Mouse (Mus musculus) subcutaneous adipose tissue, adult 2 months (tissue): ENCODE measurements around the gene Bzw1. TPM values are rescaled to one million over a fixed set of nuclear protein-coding genes. Genes with fewer than 3 reads are reported as not detected.

ENCODE experiments used
- polyA plus RNA-seq: library from polyadenylated mRNA; depleted of rRNA; stranded (reverse); fragments of >200 nt; gene quantifications from 2 replicates; pipeline ENCODE4 v1.2.3, GENCODE M21; 2012; ENCODE audit warnings: low replicate concordance; rRNA removed

Gene Bzw1
- 34.3 and 43.2 TPM in 2 replicates for polyA plus RNA-seq

DNA sequence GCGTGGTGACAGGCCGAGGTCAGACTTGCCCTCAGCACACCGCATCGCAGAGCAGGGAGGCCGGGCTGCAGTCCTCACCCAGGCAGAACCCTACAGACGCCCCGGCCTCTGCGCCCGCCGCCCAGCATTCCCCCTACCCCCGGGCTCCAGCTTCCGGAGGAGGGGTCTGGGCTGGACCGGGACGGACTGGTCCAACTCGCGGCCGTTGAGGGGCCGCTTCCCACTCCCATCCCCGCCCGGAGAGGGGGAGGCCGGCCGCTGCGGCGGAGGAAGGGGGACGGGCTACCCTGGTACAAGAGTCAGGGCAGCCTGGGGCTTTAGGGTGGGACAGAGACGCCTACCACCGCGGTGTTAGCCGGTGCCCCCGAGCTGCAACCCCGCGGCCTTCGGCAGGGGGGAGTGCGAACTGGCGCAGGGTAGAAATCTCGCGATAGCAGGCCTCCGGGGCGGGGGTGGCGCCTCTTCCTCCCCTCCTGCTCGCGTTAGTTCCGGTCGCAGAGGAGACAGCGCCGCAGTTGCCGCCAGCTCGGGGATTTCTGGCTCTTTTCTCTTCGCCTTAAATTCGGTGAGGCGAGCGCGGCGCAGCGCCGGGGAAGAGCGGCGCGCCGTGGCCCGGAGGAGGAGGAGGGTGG, at the start of gene Bzw1:
Bzw1 (plus strand) TSS at position 247 of the 632 bp plus-strand sequence.

DNA sequence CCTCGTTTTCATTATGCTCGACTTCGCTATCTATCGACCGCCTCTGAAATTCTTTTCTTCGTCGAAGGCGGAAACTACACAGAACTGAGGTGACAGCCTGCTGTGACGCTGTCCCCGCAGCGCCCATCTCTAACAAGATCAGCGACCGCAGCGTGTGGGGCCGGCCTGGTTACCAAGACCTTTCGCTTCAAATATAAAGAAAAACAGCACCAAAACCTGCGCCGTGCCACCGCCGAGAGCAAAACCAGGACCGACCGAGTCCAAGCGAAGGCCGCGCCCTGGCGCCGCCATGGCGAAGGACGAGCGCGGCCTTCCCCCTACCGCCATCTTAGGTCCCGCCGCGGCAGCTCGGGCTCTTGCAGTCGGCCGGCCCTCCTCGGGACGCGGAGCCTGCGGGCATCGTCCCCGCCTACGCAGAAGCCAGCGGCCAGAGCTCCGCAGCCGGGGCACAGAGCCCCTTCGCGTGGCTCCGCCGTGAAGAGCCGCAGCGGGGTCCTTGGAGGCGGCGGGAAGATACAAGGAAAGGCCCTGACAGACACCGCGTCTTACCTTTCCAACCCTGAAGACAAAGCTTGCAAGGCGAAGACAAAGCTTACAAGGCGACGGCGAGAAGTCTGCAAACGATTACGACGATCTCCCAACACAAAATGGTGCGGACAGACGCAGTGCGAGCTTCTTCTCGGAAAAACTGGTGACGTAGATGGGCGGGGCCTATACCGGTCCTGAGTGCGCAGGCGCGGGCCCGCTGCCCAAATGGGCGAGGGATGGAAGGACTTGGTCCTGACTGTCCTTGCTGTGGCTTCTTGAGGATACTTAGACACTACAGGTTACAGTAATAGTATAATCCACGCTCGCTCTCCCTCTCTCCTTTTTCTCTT, 30.9 kb downstream of the Bzw1 start, which contains the start of gene Clk1:
Clk1 (minus strand) TSS at position 696 of the 878 bp plus-strand sequence.

DNA sequence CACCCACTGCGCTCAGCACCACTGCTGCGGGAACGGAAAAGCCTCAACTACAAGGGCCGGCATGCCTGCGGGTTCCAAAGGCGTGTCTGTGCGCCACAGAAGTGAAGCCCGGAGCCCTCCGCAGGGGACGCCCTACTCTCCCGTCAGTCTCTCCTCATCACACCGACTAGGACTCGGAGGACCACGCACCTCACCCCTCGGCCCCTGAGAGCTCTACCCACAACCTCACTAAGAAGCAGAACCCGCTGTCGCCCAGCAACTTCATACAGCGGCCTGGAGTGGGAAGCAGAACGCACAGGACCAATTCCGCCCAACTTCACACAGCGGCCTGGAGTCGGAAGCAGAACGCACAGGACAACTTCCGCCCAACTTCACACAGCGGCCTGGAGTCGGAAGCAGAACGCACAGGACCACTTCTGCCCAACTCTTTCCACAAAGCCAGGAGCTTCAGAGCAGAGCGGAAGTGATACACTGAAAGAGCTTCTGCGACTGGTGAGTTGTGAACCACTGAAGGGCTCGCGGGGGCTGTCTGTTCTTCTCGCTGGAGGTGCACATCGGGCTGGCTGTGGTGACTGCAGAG, 52.5 kb downstream of the Bzw1 start, which contains the start of the genes Nif3l1 and Ppil3:
Nif3l1 (plus strand) TSS at position 9 of the 580 bp plus-strand sequence.
Ppil3 (minus strand) TSS at position 344 of the 580 bp plus-strand sequence.

Other genes starting within 250 kb of the Bzw1 start
- 0.26 TPM in 1 of 2 replicates, not detected in the other for gene Aox4, start 182.5 kb upstream of the Bzw1 start, polyA plus RNA-seq
- 0.03 TPM in 1 of 2 replicates, not detected in the other for gene Aox2, start 114.6 kb upstream of the Bzw1 start, polyA plus RNA-seq
- gene Clk1, start 31.2 kb downstream of the Bzw1 start, polyA plus RNA-seq, result 77.8 and 84.2 TPM in 2 replicates
- gene Nif3l1, start 52.3 kb downstream of the Bzw1 start, polyA plus RNA-seq, result 22.8 and 31.4 TPM in 2 replicates
- gene Ppil3, start 52.6 kb downstream of the Bzw1 start, polyA plus RNA-seq, result 21.9 and 22.9 TPM in 2 replicates
- gene Orc2, start 112.2 kb downstream of the Bzw1 start, polyA plus RNA-seq, result 12.2 and 14.9 TPM in 2 replicates
- gene Fam126b, start 193.4 kb downstream of the Bzw1 start, polyA plus RNA-seq, result 5.7 and 9.1 TPM in 2 replicates
- 93.7 and 198 TPM in 2 replicates for gene Ndufb3, start 193.5 kb downstream of the Bzw1 start, polyA plus RNA-seq